Mouse (Mus musculus): ENCODE results near the gene Gab1.

DNA sequence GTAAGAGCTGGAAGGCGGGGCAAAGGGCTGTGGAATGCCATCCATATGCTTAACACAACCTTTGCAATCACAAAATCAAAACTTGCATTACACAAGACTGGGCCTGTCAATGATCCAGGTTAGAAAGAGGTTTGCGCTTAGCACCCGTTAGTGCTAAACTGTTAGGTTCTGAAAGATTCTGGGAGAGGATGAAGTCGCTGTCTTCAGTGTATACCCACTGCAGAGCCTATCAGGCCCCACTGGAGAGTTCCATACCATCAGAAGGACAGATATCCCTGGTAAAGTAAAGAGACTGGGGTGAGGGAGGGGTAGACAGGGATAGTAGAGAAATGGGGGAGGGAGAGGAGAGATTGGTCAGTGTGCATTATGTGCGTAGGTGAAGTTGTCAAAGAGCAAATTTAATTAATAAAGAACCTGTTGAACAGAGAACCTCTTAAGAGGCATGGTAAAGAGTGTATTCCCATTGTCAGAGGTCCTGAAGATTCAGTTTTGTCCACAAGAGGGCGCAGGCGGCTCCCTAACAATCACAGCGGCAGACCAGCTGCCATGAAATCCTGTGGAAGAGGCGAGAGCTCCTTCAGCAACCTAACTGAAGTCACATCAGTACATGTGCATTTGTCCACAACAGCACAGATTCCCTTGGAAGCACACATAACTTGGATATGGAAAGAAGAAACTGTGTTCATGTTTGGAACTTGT is 127.2 kb downstream of the Gab1 start:
- TF ChIP-seq GATA1 (IDR thresholded peaks at IDR 0.05; ENCODE audit: low read length) = no peak
- TF ChIP-seq TAL1 (IDR thresholded peaks at IDR 0.05; ENCODE audit: low read length) = no peak

Measured in erythroblast, embryonic 14.5 days (primary cell).